Mouse (Mus musculus): ENCODE measurements around the gene Ftsj3.
"Not testable (repeated sequence)": the region's sequence is repeated elsewhere in the genome, so short reads cannot be mapped to it uniquely, and the experiment has no call there.

The Ftsj3 gene

DNA sequence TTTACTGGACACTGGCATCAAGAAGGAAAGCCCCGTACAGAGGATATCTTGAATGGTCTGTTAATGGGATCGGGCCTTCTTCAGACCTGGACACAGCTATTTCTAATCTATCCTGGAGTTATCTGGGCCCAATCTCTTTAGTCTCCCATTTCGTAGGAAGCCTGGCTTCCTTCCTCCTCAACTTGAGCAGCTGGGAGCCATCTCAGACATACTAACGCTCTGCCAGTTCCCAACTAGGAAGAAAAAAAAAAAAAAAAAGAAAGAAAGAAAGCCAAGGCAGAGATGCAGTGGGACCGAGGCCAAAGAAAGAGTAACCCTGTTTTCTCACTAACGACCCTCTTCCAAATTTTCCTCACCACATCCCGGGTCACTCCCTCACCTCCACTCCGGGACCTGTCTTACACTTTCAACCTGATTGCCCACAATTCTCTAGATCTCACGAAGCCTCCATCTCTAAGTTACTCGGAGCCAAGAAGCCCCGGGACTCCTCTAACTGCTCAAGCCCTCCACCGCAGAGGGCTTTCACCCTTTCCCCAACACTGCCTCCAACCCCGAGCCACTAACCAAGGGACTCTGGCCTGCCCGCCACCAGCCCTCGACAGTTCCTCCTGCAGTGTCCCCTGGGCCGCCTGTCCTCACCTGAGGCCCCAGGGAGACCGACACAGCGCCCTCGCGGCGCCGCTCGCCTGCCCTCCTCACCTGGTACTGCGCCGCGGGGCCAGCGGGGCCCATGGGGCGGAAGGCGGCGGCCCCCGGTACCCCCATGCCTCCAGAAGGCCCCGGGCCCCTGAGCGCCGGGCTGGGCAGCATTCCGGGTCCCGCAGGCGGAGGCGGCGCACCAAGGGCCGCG is 16.1 kb upstream of the Ftsj3 start:
- in situ Hi-C loops (cut with MboI; ENCODE audit: low pct_unique_long_range_greater_than_20kb in 1 of 2, low sequenced_read_pairs in 2 of 2, unreplicated experiment in 1 of 2): no loop called here

DNA sequence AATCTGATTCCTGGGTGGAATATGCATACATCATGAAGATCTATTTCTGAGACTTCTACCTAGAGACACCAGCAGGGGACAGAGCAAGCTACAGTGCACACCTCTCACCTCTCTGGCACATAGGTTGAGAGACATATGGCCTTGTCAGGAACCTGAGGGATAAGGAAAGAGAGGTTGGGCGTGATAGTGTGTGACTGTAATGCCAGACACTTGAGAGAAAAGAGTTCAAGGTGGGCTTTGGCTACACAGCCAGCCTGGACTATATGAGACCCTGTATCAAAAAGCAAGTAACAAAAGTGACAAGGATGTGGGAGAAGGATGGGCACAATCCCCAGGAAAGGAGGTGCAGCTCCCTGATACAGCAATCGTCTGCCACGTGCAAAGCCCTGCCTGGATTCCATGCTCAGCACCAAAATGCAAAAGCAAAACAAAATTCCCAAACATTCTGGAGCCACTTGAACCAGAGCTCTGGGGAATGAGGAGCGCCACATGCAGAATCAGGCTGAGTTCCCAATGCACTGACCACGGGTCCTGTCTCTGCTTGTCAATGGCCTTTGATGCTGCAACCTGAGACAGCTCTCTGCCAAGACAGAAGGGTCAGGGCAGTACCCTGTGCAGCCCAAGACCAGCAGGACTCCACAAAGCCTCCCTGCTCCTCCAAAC is 15.4 kb upstream of the Ftsj3 start:
- in situ Hi-C loops (cut with MboI; ENCODE audit: low pct_unique_long_range_greater_than_20kb in 1 of 2, low sequenced_read_pairs in 2 of 2, unreplicated experiment in 1 of 2): no loop called here

DNA sequence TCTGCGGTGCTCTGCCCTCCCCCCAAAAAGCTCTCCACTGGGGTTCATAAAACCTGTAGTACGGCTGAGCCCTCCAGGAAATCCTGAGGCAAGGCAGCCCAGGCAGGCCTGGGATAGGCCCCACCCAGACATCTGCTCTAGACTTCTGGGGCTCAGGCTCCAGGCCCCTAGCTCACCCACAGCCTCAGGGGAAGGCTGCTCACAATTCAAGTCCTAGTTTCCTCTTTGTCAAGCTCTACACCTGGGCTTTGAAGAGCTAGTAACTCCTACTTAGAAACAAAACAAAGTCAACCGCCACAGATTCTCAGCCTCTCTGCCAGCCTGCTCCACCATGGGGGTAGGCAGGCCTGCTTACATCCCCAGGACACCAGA is 13.2 kb upstream of the Ftsj3 start:
- in situ Hi-C loops (cut with MboI; ENCODE audit: low pct_unique_long_range_greater_than_20kb in 1 of 2, low sequenced_read_pairs in 2 of 2, unreplicated experiment in 1 of 2): no loop called here

DNA sequence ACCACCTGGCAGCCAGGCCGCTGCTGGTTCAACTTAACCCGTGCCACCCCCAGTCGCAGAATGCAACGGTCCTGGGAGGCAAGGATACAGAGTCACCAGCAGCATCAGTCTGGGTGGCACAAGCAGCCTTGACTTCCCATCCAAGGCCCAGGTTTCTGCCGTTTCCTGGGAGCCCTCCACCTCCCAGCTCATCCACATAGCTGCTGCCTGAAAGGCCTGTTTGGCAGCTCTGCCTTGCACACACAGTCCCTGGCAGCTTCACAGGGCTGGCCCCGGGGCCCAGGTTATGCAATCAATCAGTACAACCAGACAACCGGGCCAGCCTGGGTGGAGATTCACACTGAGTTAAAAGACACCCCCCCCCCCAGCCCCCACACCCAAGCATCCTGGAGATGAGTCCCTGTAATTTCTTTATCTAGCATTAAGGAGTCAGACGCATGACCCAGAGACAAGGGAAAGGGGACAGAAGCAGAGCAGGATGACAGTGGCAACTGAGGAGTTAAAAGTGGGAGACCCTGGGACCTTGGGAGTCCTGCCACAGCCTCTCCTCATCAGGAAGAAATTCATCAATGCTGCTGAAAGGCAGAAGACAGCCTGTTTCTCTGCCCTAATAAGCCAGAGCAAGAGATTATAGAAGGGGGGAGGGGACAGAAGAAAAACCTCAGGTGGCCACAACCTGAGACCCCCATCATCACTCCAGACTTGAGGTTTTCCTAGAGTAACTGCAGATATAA is 12.6 kb upstream of the Ftsj3 start:
- in situ Hi-C loops (cut with MboI; ENCODE audit: low pct_unique_long_range_greater_than_20kb in 1 of 2, low sequenced_read_pairs in 2 of 2, unreplicated experiment in 1 of 2): no loop called here

DNA sequence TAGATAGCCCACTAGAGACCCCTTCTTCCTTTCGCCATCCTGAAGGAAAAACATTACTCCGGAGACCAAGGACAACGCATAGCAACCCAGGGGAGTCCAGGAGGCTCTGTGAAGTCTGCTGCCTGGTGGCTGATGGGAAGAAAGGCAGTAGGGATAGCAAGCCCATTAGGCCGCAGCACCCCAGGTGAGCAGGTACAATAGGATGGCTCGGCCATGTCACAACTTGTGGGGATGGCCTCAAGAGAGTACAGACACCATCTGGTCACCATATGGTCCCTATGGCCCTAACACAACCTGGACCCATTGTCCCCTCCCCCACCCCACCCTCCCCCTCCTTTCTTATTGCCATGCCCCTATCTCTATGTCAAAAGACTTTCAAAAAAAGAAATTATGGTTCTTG is 12.0 kb upstream of the Ftsj3 start:
- in situ Hi-C loops (cut with MboI; ENCODE audit: low pct_unique_long_range_greater_than_20kb in 1 of 2, low sequenced_read_pairs in 2 of 2, unreplicated experiment in 1 of 2): no loop called here

DNA sequence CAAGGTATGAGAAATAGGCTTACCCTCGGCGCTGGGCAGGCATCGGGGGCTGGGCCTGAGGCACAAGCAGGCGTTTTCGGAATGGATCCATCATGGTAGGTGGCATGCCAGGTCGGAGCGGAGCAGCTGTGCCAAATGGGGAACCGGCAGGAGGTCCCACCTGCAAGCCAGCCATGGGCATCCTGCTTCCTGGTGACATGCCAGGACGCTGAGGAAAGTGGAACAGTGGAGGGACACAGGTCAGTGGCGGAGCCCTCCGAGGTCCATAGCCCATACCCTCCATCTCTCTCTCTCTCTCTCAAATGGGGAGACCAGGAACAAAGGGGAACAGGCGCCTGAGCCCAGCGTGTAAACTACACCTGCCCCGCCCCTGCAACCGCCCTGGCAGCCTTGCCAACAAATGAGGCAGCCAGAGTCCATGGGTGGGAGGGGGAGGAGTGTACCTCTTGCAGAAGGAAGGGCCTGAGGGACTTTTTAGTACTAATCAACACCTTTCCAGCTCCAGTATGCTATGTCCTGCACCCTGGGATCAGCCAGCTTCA is 11.5 kb upstream of the Ftsj3 start:
- in situ Hi-C loops (cut with MboI; ENCODE audit: low pct_unique_long_range_greater_than_20kb in 1 of 2, low sequenced_read_pairs in 2 of 2, unreplicated experiment in 1 of 2): no loop called here

DNA sequence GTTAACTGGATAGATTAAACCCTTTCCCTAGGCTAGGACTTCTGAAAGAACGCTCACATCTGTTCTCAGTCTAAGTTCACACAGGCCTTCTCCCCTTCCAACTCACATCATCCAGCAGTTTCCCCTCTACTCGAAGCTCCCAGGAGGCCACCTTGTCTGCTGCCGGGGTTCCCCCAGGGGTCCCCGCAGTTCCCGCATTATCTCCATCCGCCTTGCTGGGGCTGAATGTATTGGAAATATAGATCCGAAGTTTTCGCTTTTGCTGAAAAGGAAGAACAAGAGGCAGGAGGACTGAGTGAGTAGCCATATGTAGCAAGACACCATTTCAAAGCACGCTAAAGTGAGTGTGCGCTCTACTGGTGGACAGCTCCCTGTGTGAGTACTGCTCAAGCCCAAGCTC is 10.6 kb upstream of the Ftsj3 start:
- in situ Hi-C loops (cut with MboI; ENCODE audit: low pct_unique_long_range_greater_than_20kb in 1 of 2, low sequenced_read_pairs in 2 of 2, unreplicated experiment in 1 of 2): no loop called here

DNA sequence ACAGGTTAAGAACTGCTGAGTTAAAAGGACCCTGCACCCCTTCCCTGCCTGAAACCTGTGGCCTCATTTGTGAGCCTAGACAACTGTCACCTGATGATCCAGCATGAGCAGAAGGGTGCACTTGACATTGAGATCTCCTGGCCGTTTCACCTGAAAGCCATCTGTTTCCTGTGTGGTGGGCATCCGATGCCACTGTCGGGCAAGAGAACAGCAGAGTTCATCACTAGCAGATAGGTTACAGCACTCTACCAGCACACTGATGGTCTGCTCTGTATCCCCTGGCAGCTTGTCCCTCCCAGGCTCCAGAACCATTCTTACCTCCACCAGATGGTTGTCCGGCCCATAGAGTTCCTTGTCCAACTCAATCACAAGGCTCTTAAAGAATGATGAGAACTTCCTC is 9.7 kb upstream of the Ftsj3 start:
- in situ Hi-C loops (cut with MboI; ENCODE audit: low pct_unique_long_range_greater_than_20kb in 1 of 2, low sequenced_read_pairs in 2 of 2, unreplicated experiment in 1 of 2): no loop called here

DNA sequence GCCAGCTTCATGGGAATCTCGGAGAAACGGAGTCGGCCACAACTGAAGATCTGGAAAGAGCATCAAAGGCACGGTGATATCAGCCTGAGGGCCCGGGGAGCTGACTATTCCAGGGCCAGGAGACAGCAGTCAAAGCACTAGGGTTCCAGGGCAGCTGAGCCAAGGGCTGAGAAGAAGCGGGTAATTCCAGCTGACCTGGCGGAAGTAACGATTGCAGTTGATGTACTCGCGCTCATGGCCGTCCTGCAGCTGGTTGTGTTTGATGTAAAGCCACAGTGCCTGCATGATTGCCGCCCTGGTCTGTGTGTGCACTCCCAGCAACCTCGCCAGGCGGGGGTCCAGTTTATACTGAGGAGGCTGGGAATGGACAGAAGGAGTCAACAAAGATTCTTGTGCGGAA is 9.1 kb upstream of the Ftsj3 start:
- in situ Hi-C loops (cut with MboI; ENCODE audit: low pct_unique_long_range_greater_than_20kb in 1 of 2, low sequenced_read_pairs in 2 of 2, unreplicated experiment in 1 of 2): no loop called here

DNA sequence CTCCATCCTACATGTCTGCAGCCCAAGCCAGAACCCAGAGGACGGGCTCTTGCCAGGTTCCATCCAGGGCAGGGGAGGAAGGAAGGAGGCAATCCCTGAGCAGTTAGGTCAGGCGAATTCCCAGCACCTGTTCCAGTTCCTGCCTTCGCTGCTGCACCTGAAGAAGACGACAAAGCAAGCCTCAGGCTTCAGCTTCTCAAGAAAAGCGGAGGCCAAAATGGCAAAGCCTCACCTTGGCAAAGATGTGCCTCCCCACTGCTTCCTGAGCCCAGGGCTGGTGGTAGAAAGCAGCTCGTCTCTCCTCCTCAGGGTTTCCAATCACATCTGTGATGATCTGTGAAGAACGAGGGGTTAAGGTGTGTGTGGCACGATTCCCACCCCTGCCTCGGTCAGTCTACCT is 8.1 kb upstream of the Ftsj3 start:
- in situ Hi-C loops (cut with MboI; ENCODE audit: low pct_unique_long_range_greater_than_20kb in 1 of 2, low sequenced_read_pairs in 2 of 2, unreplicated experiment in 1 of 2): no loop called here

DNA sequence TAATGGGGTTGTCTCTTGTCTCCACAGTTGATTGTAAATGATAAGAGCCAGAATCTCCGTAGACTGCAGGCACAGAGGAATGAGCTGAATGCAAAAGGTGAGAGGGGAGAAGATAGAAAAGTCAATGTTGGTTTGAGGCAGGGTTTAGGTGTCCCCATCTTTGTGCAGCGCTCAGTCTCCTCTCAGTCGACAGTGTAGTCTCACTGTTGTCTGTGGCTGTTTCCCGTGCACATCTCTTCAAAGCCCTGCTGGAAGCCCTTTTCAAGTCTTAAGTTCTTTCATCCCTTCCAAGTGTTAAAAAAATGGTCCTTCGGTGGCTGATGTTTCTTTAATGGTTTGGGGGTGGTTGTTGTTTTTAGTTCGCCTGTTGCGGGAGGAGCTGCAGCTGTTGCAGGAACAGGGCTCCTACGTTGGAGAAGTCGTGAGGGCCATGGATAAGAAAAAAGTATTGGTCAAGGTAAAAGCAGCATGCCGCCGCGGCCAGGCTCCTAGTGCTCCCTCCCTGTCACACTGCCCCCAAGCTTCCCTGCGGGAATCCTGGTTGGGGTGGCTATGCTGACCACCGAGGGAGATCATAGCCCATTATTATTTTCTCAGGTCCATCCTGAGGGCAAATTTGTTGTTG is 5.1 kb upstream of the Ftsj3 start:
- in situ Hi-C loops (cut with MboI; ENCODE audit: low pct_unique_long_range_greater_than_20kb in 1 of 2, low sequenced_read_pairs in 2 of 2, unreplicated experiment in 1 of 2): no loop called here

DNA sequence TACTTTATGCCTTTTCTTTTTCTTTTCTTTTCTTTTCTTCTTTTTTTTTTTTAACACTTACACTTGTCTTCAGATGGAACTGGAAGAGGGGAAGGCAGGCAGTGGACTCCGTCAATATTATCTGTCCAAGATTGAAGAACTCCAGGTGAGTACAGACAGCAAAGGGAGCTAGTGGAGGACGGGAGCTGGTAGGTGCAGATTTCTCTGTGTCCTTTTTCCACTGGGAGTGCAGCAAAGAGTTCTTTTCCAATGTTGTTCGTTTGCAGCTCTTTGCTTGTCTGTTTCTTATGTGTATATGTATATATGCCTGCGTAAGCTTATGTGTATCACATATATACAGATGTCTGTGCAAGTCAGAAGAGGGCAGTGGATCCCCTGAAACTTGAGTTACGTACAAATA is 896 bp upstream of the Ftsj3 start:
- in situ Hi-C loops (cut with MboI; ENCODE audit: low pct_unique_long_range_greater_than_20kb in 1 of 2, low sequenced_read_pairs in 2 of 2, unreplicated experiment in 1 of 2): no loop called here

DNA sequence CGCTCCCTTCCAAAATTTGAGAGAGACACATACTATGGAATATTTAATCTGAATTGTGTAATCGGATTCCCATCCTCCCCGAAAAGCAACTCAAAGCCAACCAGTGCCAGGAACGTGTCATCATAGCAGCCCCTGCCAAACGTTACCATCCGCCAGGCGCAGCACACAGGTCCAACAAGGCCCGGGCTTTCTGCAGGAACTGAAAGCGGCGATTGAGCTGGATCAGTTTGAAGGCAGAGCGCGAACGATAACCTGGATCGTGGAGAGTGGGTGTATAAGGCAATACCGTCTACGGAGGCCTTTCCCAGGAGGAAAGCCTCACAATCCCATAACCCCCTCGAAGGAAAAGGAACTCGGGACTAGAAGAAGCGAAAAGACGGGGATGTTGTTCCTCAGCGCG is 705 bp downstream of the Ftsj3 start:
- in situ Hi-C loops (cut with MboI; ENCODE audit: low pct_unique_long_range_greater_than_20kb in 1 of 2, low sequenced_read_pairs in 2 of 2, unreplicated experiment in 1 of 2): no loop called here

DNA sequence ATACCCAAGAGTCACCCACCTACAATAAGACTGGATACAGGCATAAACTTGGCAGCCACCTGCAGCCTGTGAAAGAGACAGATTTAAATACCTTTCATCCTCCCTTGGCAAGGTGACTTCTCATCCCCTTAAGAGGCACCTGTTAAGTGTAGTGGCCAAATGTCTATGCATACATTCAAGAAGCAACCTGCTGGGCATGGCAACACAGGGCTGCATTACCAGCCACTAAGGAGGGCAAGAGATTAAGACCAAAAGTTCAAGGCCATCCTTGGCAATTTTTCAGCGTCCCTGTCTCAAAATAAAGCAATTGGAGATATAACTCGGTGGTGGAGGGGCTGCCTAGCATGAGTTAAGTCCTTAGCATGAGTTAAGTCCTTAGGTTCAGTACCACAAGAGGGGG is 1.1 kb downstream of the Ftsj3 start:
- in situ Hi-C loops (cut with MboI; ENCODE audit: low pct_unique_long_range_greater_than_20kb in 1 of 2, low sequenced_read_pairs in 2 of 2, unreplicated experiment in 1 of 2): no loop called here

DNA sequence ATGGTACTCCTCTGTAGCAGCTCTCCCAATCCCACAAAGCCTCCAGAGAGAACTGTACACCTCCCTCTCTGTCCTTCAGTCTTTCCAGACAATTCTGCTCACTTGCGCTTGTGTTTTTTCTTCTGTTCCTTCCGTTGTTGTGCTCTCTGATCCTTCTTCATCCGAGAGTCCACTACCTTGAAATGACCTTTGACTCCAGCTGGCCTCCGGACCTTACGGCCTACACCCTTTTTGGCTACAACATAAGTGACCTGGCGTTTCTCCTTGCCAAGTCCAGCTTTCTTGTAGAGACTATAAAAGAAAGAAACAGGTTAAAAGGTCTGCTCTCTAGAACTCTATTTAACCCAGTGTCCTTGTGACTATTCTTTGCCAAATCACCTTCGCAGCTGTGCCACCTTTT is 6.6 kb downstream of the Ftsj3 start:
- in situ Hi-C loops (cut with MboI; ENCODE audit: low pct_unique_long_range_greater_than_20kb in 1 of 2, low sequenced_read_pairs in 2 of 2, unreplicated experiment in 1 of 2): no loop called here

DNA sequence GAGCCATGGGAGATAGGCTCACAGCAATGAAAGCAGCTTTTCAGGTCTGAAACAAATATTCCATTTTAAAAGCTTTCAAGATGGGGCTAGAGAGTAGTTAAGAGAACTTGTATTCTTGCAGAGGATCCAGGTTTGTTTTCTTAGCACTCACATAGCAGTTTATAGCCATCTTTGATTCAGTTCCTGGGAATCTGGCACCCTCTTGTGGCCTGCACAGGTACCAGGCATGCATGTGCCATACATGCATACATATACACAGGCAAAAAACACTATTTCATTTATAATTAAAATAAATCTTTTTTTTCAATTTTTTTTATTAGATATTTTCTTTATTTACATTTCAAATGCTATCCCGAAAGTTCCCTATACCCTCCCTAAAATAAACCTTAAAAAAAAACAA is 9.0 kb downstream of the Ftsj3 start:
- in situ Hi-C loops (cut with MboI; ENCODE audit: low pct_unique_long_range_greater_than_20kb in 1 of 2, low sequenced_read_pairs in 2 of 2, unreplicated experiment in 1 of 2): no loop called here

DNA sequence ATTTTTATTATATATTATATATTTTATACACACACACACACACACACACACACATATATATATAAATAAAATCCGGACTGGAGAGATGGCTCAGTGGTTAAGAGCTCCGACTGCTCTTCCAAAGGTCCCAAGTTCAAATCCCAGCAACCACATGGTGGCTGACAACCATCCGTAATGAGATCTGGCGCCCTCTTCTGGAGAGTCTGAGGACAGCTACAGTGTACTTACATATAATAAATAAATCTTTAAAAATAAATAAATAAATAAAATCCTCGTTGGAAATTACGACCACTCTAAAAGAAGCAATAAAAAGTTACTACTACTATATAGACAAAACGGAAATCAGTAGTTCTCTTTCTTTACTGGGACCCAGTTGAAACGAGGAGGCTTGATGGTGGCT is 21.9 kb downstream of the Ftsj3 start:
- in situ Hi-C loops (cut with MboI; ENCODE audit: low pct_unique_long_range_greater_than_20kb in 1 of 2, low sequenced_read_pairs in 2 of 2, unreplicated experiment in 1 of 2): not testable (repeated sequence)

DNA sequence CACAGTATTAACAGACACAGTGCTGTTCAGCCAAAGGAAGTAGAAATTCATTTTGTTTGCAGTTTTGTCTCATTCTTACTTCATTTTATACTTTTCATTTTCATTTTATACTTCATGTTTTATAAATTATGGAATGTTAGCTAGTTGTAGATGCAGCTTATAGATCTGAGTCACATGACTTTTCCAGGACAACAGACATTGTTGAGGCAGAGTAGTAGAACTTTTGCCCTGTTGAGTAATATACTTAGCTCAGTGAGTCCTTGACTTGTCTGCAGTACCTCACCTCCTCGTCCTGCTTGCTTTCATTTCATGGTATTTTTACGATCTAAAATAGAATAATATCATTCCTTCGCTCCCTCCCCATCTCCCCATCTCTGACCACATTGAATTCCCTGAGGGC is 35.3 kb downstream of the Ftsj3 start:
- in situ Hi-C loops (cut with MboI; ENCODE audit: low pct_unique_long_range_greater_than_20kb in 1 of 2, low sequenced_read_pairs in 2 of 2, unreplicated experiment in 1 of 2): no loop called here
